Mouse (Mus musculus) lung, adult 2 months (tissue): Measurements from ENCODE around the gene Dcdc2a.

Experiments
- CTCF ChIP-seq: fragments of 200-500 bp; IDR thresholded peaks from 2 replicates; pipeline ENCODE4 v1.5.1; 2011; ENCODE audit warnings: mild to moderate bottlenecking, low read length, control low read depth; ENCODE audit not compliant: insufficient read depth
- POLR2A ChIP-seq: fragments of 200-500 bp; IDR thresholded peaks from 2 replicates; pipeline ENCODE4 v1.6.1; 2011; ENCODE audit warnings: low read depth, mild to moderate bottlenecking, control low read depth, low read length, borderline replicate concordance; ENCODE audit errors: extremely low read depth

GRCm38 (mm10) chr13:25115971-25116370 is 60.2 kb downstream of the Dcdc2a start:
- TF ChIP-seq CTCF (peak; percentile 89), POLR2A (no peak)
